Mouse (Mus musculus): ENCODE data around the gene Olfr1438-ps1. TPM values are rescaled to one million over a fixed set of nuclear protein-coding genes. Genes with fewer than 3 reads are reported as not detected.
"Not testable (repeated sequence)": the region's sequence is repeated elsewhere in the genome, so short reads cannot be mapped to it uniquely, and the experiment has no call there.

The Olfr1438-ps1 gene
- not detected for total RNA-seq (2021)
- long read RNA-seq, experiment 1 = 0 reads
- long read RNA-seq, experiment 2 = 0 reads

- no peak for DNase-seq (ENCODE audit: low spot score)
Measured at GRCm38 (mm10) chr19:12335810-12336209, at the start of gene Olfr1438-ps1. Gene Olfr1438-ps1, minus strand, starts transcription at chr19:12335910.

- DNase-seq (ENCODE audit: low spot score) = no peak
Measured at GRCm38 (mm10) chr19:12374465-12375025, 38.8 kb upstream of the Olfr1438-ps1 start.

- DNase-seq (ENCODE audit: low spot score) = no peak
Measured at GRCm38 (mm10) chr19:12373004-12373403, 37.3 kb upstream of the Olfr1438-ps1 start.

GRCm38 (mm10) chr19:12325001-12325400 lies 10.7 kb downstream of the Olfr1438-ps1 start, which contains the start of gene Olfr1437:
Gene Olfr1437, minus strand, starts transcription at chr19:12325101.
- no peak for DNase-seq (ENCODE audit: low spot score)

GRCm38 (mm10) chr19:12299030-12299429 lies 36.7 kb downstream of the Olfr1438-ps1 start, which contains the start of gene Olfr1436:
Gene Olfr1436, minus strand, starts transcription at chr19:12299130.
- not testable (repeated sequence) for DNase-seq (ENCODE audit: low spot score)

- DNase-seq (ENCODE audit: low spot score) = no peak
Measured at GRCm38 (mm10) chr19:12292979-12293378, 42.7 kb downstream of the Olfr1438-ps1 start.

GRCm38 (mm10) chr19:12279554-12279953 lies 56.2 kb downstream of the Olfr1438-ps1 start, which contains the start of gene Olfr1434:
Gene Olfr1434, plus strand, starts transcription at chr19:12279854.
- DNase-seq (ENCODE audit: low spot score) = no peak

Other genes with a start within 250 kb of the Olfr1438-ps1 start
- not detected for gene Olfr1426, start 243.9 kb downstream of the Olfr1438-ps1 start, total RNA-seq (2021)
- gene Olfr1427, start 232.6 kb downstream of the Olfr1438-ps1 start, total RNA-seq (2021) = not detected
- not detected for gene Olfr1428, start 220.0 kb downstream of the Olfr1438-ps1 start, total RNA-seq (2021)
- gene Olfr76, start 212.7 kb downstream of the Olfr1438-ps1 start, total RNA-seq (2021) = not detected
- gene Olfr1555-ps1, start 165.8 kb downstream of the Olfr1438-ps1 start, total RNA-seq (2021) = not detected
- not detected for gene Olfr1431, start 135.3 kb downstream of the Olfr1438-ps1 start, total RNA-seq (2021)
- not detected for gene Olfr1432, start 103.3 kb downstream of the Olfr1438-ps1 start, total RNA-seq (2021)
- not detected for gene Olfr262, start 94.3 kb downstream of the Olfr1438-ps1 start, total RNA-seq (2021)
- not detected for gene Olfr235, start 74.9 kb downstream of the Olfr1438-ps1 start, total RNA-seq (2021)
- not detected for gene Olfr1434, start 56.1 kb downstream of the Olfr1438-ps1 start, total RNA-seq (2021)
- gene Olfr1436, start 36.8 kb downstream of the Olfr1438-ps1 start, total RNA-seq (2021) = not detected
- not detected for gene Olfr1437, start 10.8 kb downstream of the Olfr1438-ps1 start, total RNA-seq (2021)
- not detected for gene Olfr1440, start 51.4 kb upstream of the Olfr1438-ps1 start, total RNA-seq (2021)
- gene Olfr1441, start 81.5 kb upstream of the Olfr1438-ps1 start, total RNA-seq (2021) = not detected
- not detected for gene Pfpl, start 92.0 kb upstream of the Olfr1438-ps1 start, total RNA-seq (2021)
- gene Mpeg1, start 124.9 kb upstream of the Olfr1438-ps1 start, total RNA-seq (2021) = 1 to 10 TPM in 1 of 2 experiments, under 1 TPM in 1; 0.80 to 1.6 TPM
- 1 to 10 TPM; 2.9 to 3.7 TPM for gene Dtx4, start 165.5 kb upstream of the Olfr1438-ps1 start, total RNA-seq (2021)
- gene Fam111a, start 209.8 kb upstream of the Olfr1438-ps1 start, total RNA-seq (2021) = 1 to 10 TPM; 1.3 to 2.7 TPM

Data from gastrocnemius, adult 18-20 months (tissue).